8 mouse cellular contexts compared by ENCODE assay signal in the genomic region with DNA sequence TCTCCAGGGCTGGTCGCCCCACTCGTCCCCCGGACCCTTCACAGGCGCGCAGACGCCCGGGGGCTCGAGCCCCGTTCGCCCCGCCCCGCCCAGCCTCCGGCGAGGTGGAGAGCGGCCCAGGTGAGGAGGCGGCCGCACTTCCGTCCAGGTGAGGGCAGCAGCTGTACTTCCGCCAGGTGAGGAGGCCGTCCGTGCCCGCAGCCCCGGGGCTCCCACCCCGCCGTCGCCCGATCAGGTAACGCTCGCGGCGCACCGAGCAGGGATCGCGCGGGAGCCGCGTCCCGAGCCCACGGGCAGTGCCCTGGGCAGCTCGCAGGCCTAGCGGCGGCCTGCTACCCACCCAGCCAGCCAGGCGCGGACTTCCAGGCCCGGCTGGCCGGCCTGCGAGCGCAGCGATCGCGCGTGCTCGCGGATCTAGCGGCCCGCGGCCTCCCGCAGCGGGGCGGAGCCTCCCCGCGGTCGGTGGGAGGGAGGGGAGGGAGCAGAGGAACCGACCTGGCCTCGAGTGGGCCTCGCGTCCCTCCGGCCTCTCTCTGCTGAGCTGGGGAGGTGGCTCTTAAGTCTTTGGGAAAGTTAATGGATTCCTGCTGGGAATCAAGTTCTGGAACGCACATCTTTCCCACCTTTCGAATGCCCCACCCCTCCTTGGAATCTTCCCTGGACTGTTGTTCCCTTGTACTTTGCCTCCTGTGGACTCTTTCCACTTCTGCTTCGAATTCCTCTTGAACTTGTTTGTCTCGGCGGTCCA. TPM values are rescaled to one million over a fixed set of nuclear protein-coding genes. Genes with fewer than 3 reads are reported as not detected.
DNase-seq lines count a peak whose midpoint lies in the region; ATAC-seq and TF ChIP-seq lines count a peak whose summit lies in the region.

TSS of gene Patj (plus strand) at position 96 of the 748 bp plus-strand sequence.

- TF ChIP-seq POLR2A in thymus, adult 2 months (IDR thresholded peaks at IDR 0.05; ENCODE audit: control insufficient read depth, extremely low read depth, insufficient read depth, low read length, poor library complexity): no peak

- H3K4me3 ChIP-seq in hindbrain, embryonic 10.5 days: peak within 1 kb of the TSS; percentile 89
- H3K4me3 ChIP-seq in lung, embryonic 14.5 days (ENCODE audit: low read depth, low read length): peak within 1 kb of the TSS; percentile 83
- peak within 1 kb of the TSS; percentile 76 for H3K4me3 ChIP-seq in thymus, adult 2 months (ENCODE audit: control insufficient read depth, insufficient read depth, low read length)

- peak within 1 kb of the TSS; percentile 96 for H3K27ac ChIP-seq in hindbrain, embryonic 10.5 days
- peak within 1 kb of the TSS; percentile 87 for H3K27ac ChIP-seq in lung, embryonic 14.5 days (ENCODE audit: low read depth)
- H3K27ac ChIP-seq in thymus, adult 2 months (ENCODE audit: control insufficient read depth, insufficient read depth, low read length): no peak within 1 kb of the TSS

- H3K9ac ChIP-seq in lung, embryonic 14.5 days: peak within 1 kb of the TSS; percentile 98

- H3K9me3 ChIP-seq in hindbrain, embryonic 10.5 days: no peaks in the 10 kb centered on the region
- no peaks in the 10 kb centered on the region for H3K9me3 ChIP-seq in lung, embryonic 14.5 days (ENCODE audit: low read depth, low read length)

- 1% methylated on average over 73 of the region's 73 CpGs for WGBS in hindbrain, embryonic 10.5 days
- WGBS in lung, embryonic 14.5 days: under 1% methylated on average over 72 of the region's 73 CpGs
- WGBS in thymus, adult 2 months: 3% methylated on average over 73 of the region's 73 CpGs

- peak; percentile 90 for ATAC-seq in lung, embryonic 14.5 days (ENCODE audit: insufficient read depth)

- H3K4me1 ChIP-seq in hindbrain, embryonic 10.5 days (replicated peaks): peaks cover 11% of the 10 kb centered on the region
- H3K4me1 ChIP-seq in lung, embryonic 14.5 days (ENCODE audit: insufficient read depth): no peaks in the 10 kb centered on the region
- peaks cover 2% of the 10 kb centered on the region for H3K4me1 ChIP-seq in thymus, adult 2 months (replicated peaks; ENCODE audit: control insufficient read depth, insufficient read depth, low read length)

- DNase-seq in ES-CJ7 (ENCODE audit: low read depth, low spot score): peak; percentile 86
- peak; percentile 68 for DNase-seq in cerebellum, adult 8-10 months
- DNase-seq in frontal cortex, postnatal 10 days (ENCODE audit: low spot score in 2 of 2): peak; percentile 27 to 54
- DNase-seq in hindbrain, embryonic 10.5 days (ENCODE audit: low spot score): peak; percentile 62
- DNase-seq in layer of hippocampus, adult 9-10 months (ENCODE audit: low spot score): peak; percentile 5
- DNase-seq in lung, embryonic 14.5 days: peak; percentile 80
- peak; percentile 52 for DNase-seq in ovary, adult 18-20 months (ENCODE audit: low spot score)
- peak; percentile 56 for DNase-seq in thymus, adult 2 months

- peak within 1 kb of the TSS; percentile 86 for H3K4me2 ChIP-seq in lung, embryonic 14.5 days

- no peaks in the 10 kb centered on the region for H3K36me3 ChIP-seq in hindbrain, embryonic 10.5 days
- H3K36me3 ChIP-seq in lung, embryonic 14.5 days (ENCODE audit: insufficient read depth): no peaks in the 10 kb centered on the region
- no peaks in the 10 kb centered on the region for H3K36me3 ChIP-seq in thymus, adult 2 months (ENCODE audit: control insufficient read depth, insufficient read depth, low read length)

- TF ChIP-seq CTCF in lung, embryonic 14.5 days (IDR thresholded peaks at IDR 0.05; ENCODE audit: low read depth): no peak
- TF ChIP-seq CTCF in thymus, adult 2 months (IDR thresholded peaks at IDR 0.05; ENCODE audit: borderline replicate concordance, control insufficient read depth, extremely low read depth, insufficient read depth, low read length, poor library complexity): no peak

- H3K27me3 ChIP-seq in hindbrain, embryonic 10.5 days (ENCODE audit: insufficient read depth, poor library complexity, severe bottlenecking): no peaks in the 10 kb centered on the region
- no peaks in the 10 kb centered on the region for H3K27me3 ChIP-seq in lung, embryonic 14.5 days (ENCODE audit: insufficient read depth, low read length)
- H3K27me3 ChIP-seq in thymus, adult 2 months (ENCODE audit: control insufficient read depth, insufficient read depth, low read length): no peaks in the 10 kb centered on the region

RNA-seq across cellular contexts. Expression of gene Patj, which starts in this region (rescaled TPM):
- polyA plus RNA-seq in hindbrain, embryonic 10.5 days (2016; fragmentation: Nextera tagmentation; extraction: Ambion mirVana): 8.2 and 9.3 TPM in 2 replicates
- polyA plus RNA-seq in lung, embryonic 14.5 days (2014; fragmentation: Nextera tagmentation; extraction: Ambion mirVana): 28.4 and 29.7 TPM in 2 replicates
- polyA plus RNA-seq in thymus, adult 2 months (2012; rRNA removed): 32.7 and 35.0 TPM in 2 replicates

Comparison
In these comparisons a context has a peak if more than half of its experiments do, and no peak if none do; other contexts are left out.
1. DNase-seq: peak in every context shown above with its lines; median percentile 86 in ES-CJ7; 80 in lung, embryonic 14.5 days; 68 in cerebellum, adult 8-10 months; 62 in hindbrain, embryonic 10.5 days; 56 in thymus, adult 2 months; 52 in ovary, adult 18-20 months; 40 in frontal cortex, postnatal 10 days; 5 in layer of hippocampus, adult 9-10 months.